Mouse (Mus musculus): Measurements from ENCODE around the gene Pde4a. TPM values are rescaled to one million over a fixed set of nuclear protein-coding genes. Genes with fewer than 3 reads are reported as not detected.
"Not testable (repeated sequence)": the region's sequence is repeated elsewhere in the genome, so short reads cannot be mapped to it uniquely, and the experiment has no call there.

Gene Pde4a
- total RNA-seq, 2 experiments from 2014 or later, result 3.0 to 6.8 TPM

DNA sequence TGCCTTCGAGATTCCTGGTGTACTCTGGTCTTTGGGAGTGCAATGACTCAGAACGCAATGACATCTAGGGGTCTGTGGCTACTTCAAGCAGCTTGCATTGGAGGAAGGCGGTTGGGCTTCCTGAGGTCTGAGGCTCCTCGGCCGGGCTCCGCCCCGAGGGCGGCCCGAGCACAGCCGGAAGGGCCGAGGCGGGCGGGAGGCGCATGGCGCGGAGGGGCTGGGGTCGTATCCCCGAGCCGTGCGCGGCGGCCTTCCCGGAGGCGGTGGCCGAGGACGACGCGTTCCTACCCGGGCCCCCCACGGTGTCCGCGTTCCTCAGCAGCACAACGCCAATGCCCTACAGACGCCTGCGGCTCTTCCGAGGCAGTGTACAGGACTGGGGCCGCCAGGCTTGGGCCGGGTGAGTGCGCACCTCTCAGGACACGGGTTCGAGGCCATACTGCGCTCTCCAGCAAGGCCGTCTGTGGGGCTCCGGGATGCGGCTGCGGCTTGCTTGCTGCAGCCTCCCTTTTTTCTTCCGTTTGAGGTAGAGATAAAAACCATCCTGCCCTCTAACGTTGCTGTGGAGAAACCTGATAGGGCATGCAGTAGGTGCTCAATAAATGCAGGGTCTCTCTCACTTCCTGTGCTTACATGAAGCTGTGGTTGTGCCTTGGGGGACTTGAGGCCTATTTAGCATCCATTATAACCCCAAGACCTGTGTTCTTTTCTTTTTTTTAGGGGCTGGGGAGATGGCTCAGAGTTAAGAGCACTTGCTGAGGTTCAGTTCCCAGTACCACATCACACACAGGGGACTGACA is 16.1 kb downstream of the Pde4a start:
- ATAC-seq (ENCODE audit: poor library complexity, severe bottlenecking), result peak; percentile 61

DNA sequence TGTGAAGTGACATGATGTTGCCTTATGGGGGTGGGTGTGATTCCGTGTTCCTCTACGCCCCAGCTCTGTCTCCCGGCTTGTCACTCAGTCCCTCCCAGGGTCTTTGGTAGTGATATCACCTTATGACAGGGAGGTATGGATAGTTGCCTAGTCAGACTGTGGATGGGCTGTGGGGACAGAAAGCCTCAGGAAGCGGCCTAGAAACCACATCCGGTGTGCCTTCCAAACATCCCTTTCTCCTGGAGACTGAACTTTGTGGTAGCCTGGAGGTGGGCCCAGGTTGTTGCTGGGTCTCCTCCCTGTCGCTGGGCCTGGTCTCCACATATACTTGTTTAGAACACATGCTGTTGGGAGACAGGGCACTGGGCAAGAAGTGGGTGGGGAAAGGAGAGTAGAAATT is 17.9 kb downstream of the Pde4a start:
- peak; percentile 53 for ATAC-seq (ENCODE audit: poor library complexity, severe bottlenecking)

DNA sequence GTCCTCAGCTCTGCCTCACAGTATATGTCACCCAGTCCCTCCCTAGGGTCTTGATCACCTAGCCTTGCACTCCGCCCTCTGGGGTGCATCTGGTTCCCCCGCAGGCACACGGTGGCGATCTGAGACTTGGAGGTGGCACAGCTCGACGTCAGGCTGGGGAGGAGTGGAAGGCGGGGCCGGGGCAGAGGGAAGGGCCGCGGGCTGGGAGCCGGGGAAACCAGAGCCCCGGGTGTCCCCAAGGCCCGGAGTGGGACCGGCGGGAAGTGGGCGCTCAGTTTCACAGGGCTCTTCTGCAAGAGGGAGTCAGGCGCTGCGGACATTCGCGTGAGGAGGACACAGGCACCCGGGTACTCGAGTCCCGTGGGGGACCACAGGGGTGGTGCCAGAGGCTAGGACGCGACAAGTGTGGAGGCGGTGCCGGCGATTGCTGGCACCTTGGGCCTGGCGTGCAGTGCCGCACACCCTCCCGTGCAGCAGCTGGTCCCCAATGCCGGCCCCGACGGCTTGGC is 18.4 kb downstream of the Pde4a start:
- ATAC-seq (ENCODE audit: poor library complexity, severe bottlenecking), result peak; percentile 89

DNA sequence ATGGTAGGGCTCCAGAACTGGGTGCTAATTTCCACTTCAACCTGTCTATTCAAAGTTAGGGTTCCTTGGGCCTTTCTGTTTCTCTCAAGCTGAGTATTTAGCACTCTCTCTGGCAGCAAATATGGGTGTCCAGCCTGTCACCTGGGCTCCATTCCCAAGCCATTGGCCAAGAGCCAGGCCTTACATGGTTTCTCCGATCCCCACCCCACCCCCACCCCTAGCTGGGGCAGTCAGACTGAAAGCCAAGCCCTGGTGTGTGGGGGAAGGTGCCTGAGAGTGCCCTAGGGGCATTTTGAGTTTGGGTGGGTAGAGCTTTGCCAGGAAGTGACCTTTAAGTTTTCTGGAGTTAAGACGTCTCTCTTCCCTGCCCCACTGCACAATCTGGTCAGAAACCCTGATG is 19.2 kb downstream of the Pde4a start:
- ATAC-seq (ENCODE audit: poor library complexity, severe bottlenecking), result no peak

DNA sequence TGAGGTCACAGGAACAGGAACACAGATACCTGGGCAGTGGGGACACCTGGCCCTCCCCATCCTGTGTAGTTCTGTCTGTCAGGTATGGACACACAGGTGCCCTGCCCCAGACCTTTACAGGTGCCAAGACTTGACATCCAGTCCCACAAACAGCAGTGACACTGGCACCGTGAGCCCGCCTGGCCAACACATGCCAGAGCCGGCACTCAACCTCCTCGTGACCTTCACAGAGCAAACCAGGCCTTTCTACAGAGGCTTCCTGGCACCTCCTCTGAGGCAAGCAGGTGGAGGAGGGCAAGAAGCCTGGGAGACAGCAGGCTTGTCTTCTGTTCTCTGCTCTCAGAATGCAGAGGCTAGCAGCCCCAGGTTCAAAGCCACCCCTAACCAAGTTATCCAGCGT is 19.9 kb downstream of the Pde4a start:
- ATAC-seq (ENCODE audit: poor library complexity, severe bottlenecking), result no peak

DNA sequence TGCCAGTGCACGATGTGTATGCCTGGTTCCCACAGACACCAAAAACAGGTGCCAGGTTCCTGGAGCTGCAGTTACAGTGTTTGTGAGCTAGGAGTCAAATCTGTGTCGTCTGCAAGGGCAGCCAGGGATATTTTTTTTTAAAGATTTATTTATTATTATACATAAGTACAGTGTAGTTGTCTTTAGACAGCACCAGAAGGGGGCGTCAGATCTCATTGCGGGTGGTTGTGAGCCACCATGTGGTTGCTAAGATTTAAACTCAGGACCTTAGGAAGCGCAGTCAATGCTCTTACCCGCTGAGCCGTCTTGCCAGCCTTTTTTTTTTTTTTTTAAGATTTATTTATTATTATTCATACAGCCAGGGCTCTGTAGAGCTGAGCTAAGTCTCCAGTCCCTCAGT is 24.4 kb downstream of the Pde4a start:
- no peak for ATAC-seq (ENCODE audit: poor library complexity, severe bottlenecking)

DNA sequence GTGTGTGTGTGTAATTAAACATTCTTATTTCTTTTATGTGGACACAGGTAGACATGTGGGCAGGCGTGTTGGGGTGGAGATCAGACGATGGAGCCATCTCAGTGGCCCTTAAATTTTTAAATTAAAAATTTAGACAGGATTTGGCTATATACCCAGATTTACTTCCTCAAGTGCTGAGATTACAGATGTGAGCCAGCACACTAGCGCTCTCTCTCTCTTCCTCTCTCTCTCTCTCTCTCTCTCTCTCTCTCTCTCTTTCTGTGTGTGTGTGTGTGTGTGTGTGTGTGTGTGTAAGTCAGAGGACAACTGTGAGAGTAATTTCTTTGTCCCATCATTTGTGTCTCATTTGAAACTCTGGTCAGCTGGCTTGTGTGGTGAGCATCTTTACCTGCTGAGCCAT is 25.2 kb downstream of the Pde4a start:
- ATAC-seq (ENCODE audit: poor library complexity, severe bottlenecking), result no peak

DNA sequence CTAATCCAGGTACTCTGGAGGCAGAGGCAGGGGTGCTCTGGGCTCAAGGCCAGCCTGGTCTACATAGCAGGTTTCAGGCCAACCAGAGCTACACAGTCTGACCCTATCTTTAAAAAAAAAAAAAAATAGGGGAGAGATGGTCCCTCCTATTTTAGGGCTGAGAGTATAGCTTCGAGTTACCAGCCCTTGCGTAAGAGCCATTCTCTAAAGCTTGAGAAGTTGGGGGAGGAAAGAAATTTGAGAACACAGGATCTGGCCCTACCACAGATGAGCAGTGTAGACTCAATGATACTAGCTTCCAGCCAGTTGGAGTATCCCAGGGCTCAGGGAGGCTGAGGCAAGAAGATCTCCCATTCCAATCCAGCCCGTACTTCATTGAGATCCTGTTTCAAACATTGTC is 28.3 kb downstream of the Pde4a start:
- no peak for ATAC-seq (ENCODE audit: poor library complexity, severe bottlenecking)

DNA sequence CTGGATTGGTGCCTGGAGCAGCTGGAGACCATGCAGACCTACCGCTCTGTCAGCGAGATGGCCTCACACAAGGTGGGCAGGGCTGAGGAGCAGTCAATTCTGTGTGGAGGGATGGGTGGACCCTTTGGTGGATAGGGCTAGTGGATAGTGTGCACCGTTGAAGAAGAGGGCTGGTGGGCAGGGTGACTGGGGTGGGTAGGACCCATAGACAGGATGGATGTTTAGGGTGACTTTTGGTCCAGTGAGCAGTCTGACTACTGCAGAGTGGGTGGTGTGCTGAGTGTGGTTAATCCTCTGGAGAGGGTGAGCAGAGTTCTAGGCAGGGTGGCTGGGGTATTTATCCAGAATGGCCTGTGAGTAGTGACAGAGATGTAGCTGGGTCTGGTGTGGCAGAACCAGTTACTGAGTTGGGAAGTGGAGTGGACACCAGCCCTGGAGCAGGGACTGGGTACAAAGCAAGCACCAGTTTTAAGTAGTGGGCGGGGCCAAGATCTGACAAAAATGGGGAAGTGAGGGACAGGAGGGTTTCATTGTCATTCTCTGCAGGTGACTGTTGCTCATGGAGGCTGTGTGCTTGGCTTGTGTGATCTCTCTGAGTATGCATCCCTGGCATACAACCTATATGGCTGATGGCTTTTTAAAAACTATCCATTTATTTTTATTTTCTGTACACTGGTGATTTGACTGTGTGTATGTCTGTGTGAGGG is 29.4 kb downstream of the Pde4a start:
- peak; percentile 83 for ATAC-seq (ENCODE audit: poor library complexity, severe bottlenecking)

DNA sequence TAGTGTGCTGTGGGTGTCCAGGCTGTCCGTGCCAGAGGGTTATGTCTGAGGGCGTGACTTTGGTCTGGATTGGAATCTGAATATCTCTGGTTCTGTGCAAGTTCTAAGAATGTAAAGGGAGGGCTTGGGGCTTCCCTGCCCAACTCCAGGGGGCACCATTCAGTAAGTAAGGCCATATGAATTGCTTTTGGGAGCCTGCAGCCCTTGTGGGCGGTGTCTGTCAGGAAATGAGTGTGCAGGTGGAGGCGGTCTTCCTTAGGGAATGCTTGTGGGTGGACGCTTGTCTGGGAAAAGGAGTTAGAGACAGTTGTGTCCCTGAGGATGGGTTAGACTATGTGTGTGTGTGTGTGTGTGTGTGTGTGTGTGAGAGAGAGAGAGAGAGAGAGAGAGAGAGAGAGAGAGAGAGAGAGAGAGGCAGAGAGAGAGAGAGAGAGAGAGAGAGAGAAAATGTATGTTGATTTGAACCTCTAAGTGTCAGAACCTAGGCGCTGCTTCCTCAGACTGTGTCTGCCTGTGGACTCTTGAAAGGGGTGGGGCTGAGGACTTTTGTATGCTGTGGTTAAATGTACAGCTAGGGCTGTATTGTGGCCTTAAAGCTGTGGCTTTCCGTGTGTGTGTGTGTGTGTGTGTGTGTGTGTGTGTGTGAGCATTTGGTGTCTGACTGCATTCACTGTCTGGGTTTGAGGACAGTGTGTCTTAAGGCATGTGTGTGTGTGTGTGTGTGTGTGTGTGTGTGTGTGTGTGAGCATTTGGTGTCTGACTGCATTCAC is 30.4 kb downstream of the Pde4a start:
- not testable (repeated sequence) for ATAC-seq (ENCODE audit: poor library complexity, severe bottlenecking)

DNA sequence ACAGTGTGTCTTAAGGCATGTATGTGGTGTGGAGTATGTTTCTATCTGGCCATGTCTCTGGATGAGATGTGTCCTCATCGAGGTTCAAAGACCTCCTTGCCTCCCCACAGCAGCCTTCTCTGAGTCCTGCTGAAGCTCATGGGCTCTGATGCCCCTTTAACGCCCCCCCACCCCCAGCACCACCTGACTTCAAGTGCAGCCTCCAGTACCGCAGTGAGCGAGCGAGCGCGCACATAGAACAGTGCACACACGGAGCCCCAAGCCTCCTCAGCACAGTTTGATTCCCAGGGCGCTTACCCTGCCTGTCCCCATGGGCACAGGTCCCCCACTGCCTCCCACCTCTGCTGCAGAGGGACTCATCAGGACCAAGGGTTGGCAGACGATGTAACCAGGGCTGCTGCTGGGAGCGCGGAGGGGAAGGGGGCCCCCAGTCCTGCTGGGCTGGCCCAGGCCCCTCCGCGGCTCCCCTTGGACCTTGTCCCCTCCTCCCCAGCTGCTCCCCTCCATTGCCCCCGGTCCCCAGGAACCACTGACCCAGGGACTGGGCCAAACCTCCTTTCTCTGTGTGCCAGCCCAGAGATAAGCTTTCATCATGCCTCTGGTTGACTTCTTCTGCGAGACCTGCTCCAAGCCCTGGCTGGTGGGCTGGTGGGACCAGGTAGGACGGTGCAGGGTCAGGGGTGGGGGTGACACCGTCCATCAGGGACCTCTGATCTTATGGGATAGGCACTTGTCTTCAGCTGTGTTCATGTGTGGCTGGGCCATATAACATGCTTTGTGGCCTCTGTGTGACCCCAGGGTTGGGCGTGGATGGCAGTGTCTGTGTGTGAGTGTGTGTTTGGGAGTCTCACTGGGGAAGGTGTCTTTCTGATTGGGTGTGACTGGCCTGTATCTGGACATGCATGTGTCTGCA is 31.3 kb downstream of the Pde4a start:
- no peak for ATAC-seq (ENCODE audit: poor library complexity, severe bottlenecking)

DNA sequence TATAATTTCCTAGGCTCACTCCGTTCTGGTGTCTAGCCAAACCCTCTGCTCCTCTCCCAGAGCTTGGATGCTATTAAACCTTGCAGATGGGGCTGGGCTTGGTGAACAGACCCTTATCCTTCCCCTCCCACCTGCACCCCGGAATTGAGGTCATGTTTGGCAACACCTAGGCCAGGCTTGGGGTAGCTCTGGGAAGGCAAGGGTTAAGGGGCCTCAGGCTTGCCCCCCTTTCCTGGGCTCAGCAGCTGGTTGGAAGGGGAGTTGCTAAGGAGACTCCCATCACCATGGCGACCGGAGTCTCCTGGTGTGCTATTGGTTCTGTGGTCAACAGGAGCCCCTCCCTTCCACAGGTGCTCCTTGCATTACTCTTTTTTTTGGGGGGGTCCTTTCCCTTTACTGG is 32.5 kb downstream of the Pde4a start:
- no peak for ATAC-seq (ENCODE audit: poor library complexity, severe bottlenecking)

DNA sequence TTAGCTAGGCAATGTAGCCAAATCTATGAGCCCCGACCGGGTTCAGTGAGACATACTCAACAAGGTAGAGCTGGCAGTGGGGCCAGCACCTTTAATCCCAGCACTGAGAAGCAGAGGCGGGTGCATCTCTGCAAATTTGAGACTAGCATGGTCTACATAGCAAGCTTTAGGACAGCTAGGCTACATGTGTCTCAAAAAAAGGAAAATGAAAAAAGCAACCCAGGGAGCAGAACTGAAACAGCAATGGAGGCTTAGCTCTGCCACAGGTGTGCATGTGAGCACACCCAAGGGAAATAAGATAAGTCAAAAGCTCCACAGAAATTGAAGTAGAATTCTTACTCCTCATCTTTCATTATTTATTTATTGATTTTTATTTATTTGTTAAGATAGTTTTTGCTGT is 33.4 kb downstream of the Pde4a start:
- ATAC-seq (ENCODE audit: poor library complexity, severe bottlenecking), result no peak

DNA sequence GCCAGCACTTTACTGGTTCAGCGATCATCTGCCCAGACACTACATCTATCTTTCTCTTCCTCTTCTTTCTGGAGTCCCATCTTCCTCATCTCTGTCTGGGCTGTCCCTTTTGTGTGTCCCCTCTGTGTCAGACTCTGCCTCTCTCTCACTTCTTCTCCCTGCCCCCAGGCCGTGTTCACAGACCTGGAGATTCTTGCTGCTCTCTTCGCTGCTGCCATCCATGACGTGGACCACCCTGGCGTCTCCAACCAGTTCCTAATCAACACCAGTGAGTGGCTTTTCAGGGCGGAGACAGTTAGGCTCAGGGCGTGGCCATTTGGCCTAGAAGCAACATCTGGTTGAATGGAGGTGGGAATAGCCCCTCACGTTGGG is 38.6 kb downstream of the Pde4a start:
- ATAC-seq (ENCODE audit: poor library complexity, severe bottlenecking), result no peak

DNA sequence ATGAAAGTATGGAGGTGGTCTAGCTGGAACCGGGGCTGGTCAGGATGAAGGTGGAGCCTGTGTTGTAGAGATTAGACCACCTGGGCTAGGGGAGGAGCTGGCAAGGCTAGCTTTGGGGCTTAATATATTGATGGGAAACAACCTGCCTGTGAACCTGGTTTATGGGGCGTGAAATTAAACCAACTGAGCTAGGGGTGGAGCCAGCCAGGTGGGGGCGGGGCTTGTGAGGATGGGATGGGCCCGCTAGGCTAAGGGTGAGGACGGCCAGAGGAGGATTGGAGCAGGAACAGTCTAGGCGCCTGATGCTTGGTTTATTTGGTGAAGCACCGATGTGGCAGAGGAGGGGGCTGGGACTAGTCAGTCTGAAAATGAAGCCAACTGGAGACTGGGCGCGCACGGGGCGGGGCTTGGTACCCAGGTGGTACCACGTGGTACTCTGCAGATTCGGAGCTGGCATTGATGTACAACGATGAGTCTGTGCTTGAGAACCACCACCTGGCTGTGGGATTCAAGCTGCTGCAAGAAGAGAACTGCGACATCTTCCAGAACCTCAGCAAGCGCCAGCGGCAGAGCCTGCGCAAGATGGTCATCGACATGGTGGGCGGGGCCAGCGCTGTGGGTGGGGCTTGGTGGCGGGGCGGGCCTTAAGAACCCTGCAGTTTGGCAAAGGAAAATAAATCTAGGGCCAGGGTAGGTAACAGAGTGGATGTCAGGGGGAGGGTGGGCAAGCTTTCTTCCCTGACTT is 39.2 kb downstream of the Pde4a start:
- no peak for ATAC-seq (ENCODE audit: poor library complexity, severe bottlenecking)

DNA sequence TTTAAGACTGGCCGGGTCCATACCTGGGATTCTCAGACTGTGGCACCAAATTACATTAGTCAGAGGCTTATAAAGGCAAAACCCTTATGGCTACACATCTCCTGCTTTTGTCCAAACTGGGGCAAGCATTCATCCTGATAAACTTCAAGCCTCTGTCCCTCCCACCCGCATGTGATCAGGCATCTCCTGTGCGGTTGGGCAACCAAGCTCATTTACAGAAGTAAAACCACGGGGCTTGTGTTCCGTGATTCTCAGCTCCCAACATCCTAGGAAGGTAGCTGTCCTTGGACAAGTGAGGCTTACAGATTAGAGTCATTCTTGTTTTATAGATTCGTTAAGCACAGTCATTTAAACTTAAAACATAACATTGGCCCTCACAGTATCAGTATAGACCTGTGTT is 41.3 kb downstream of the Pde4a start:
- peak; percentile 57 for ATAC-seq (ENCODE audit: poor library complexity, severe bottlenecking)

DNA sequence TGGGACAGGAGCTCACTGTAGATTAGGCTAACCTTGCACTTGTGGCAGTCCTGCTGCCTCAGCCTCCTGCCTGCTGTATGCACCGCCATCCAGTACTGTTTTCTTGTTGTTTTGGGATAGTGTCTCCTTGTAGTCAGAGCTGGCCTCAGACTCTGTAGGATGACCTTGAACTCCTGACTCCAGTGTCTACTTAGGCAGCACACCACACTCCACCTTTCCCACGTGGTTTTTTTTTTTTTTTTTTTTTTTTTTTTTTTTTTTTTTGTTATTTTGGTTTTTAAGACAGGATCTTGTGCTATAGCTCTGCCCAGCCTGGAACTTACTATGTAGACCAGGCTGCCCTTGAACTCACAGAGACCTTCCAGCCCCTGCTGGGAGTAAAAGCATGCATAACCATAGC is 43.1 kb downstream of the Pde4a start:
- ATAC-seq (ENCODE audit: poor library complexity, severe bottlenecking), result no peak

DNA sequence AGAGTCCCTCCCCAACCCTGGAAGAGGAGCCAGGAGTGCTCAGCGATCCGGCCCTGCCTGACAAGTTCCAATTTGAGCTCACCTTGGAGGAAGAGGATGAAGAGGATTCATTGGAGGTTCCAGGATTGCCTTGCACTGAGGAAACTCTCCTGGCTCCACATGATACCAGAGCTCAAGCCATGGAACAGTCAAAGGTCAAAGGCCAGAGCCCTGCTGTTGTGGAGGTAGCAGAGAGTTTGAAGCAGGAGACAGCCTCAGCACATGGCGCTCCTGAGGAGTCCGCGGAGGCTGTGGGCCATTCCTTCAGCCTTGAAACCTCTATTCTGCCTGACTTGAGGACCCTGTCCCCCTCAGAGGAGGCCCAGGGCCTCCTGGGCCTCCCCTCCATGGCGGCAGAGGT is 45.3 kb downstream of the Pde4a start:
- no peak for ATAC-seq (ENCODE audit: poor library complexity, severe bottlenecking)

DNA sequence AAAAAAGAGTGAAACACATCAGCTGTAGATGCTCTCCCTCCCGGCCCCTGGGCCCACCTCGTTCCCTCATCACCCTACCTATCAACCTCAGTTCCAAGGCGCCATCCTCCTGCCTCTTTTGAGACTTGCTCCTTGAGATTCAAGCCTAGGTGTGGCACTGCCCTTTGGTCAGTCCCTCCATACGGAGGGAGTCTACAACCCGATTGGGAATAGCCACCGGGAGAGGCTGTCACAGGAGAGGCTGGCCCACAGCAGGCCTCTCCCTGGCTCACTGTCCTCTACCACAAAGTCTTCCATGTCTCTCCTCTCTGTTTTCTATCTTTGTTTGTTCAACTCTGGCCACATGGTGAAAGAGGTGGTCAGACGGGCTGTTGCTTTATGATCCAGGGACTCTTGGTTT is 46.1 kb downstream of the Pde4a start:
- no peak for ATAC-seq (ENCODE audit: poor library complexity, severe bottlenecking)
